Mouse (Mus musculus) stomach, embryonic 14.5 days (tissue): ENCODE data around the gene Myl6. TPM values are rescaled to one million over a fixed set of nuclear protein-coding genes. Genes with fewer than 3 reads are reported as not detected.
"Not testable (repeated sequence)": the region's sequence is repeated elsewhere in the genome, so short reads cannot be mapped to it uniquely, and the experiment has no call there.

ENCODE experiments used
- ATAC-seq: fragments of 200-750 bp; cut with Nextera tagmentation; 2 replicates; pipeline ENCODE4 v1.8.0; 2017; ENCODE audit warnings: low read depth, moderate TSS enrichment; ENCODE audit not compliant: insufficient number of reproducible peaks, insufficient read depth, low FRiP score
- H3K27ac ChIP-seq: fragments of 300-500 bp; sonication (generic); 2 replicates; pipeline ENCODE4 v1.5.1; 2014; ENCODE audit warnings: mild to moderate bottlenecking, low read length, moderate library complexity, mixed read lengths
- H3K27me3 ChIP-seq: fragments of 300-500 bp; sonication (generic); 2 replicates; pipeline ENCODE4 v1.6.1; 2014; ENCODE audit warnings: low read length, control low read depth, mixed read lengths; ENCODE audit not compliant: control insufficient read depth, insufficient read depth
- H3K36me3 ChIP-seq: fragments of 300-500 bp; sonication (generic); 2 replicates; pipeline ENCODE4 v1.6.1; 2014; ENCODE audit warnings: mild to moderate bottlenecking, control low read depth, low read length, moderate library complexity, mixed read lengths; ENCODE audit not compliant: control insufficient read depth, insufficient read depth
- H3K4me1 ChIP-seq: fragments of 300-500 bp; sonication (generic); 2 replicates; pipeline ENCODE4 v1.6.1; 2014; ENCODE audit warnings: low read length, control low read depth, mixed read lengths; ENCODE audit not compliant: control insufficient read depth, insufficient read depth
- H3K4me2 ChIP-seq: fragments of 300-500 bp; sonication (generic); replicated peaks from 2 replicates; pipeline ENCODE4 v1.6.1; 2014; ENCODE audit warnings: low read depth, low read length, control low read depth
- H3K4me3 ChIP-seq: fragments of 300-500 bp; sonication (generic); 2 replicates; pipeline ENCODE4 v1.5.1; 2014; ENCODE audit warnings: low read depth, low read length, control low read depth
- H3K9ac ChIP-seq: fragments of 300-500 bp; sonication (generic); replicated peaks from 2 replicates; pipeline ENCODE4 v1.6.1; 2014; ENCODE audit warnings: low read depth, mild to moderate bottlenecking, control low read depth, low read length, moderate library complexity, mixed read lengths
- H3K9me3 ChIP-seq: fragments of 300-500 bp; sonication (generic); 2 replicates; pipeline ENCODE4 v1.6.1; 2016; ENCODE audit warnings: low read depth, low read length, control low read depth; ENCODE audit not compliant: control insufficient read depth
- WGBS: fragments of 180-500 bp; shearing (Covaris S2); extraction: QIAGEN DNeasy Blood & Tissue Kit; methylation state at CpG from one replicate; pipeline ENCODE4 v1.1.7; 2014; 5-methylcytosine and 5-hydroxymethylcytosine counted together
- polyA plus RNA-seq: library from polyadenylated mRNA; unstranded; fragments of >200 nt; fragmentation: Nextera tagmentation; extraction: Ambion mirVana; gene quantifications from 2 replicates; pipeline ENCODE4 v1.2.1, GENCODE M21; 2014

The Myl6 gene
- polyA plus RNA-seq, 1 experiment from 2014 or later, result 1,933 TPM

DNA sequence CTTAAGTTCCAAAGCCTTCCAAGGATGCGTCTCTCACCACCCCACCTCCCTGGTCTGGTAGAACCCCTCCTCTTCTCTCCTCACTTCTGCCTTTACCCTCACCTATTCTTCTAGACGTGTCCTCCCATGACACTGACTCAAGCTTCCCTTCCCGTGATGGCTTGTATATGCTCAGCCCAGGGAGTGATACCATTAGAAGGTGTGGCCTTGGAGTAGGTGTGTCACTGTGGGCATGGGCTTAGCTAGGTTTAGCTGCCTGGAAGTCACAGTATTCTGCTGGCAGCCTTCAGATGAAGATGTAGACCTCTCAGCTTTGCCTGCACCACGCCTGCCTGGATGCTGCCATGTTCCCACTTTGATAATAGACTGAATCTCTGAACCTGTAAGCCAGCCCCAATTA is 21.1 kb upstream of the Myl6 start:
- H3K9me3 ChIP-seq, result no peaks in the 10 kb centered on the region
- no peak overlapping the region for H3K4me3 ChIP-seq
- ATAC-seq, result no peak
- no peaks in the 10 kb centered on the region for H3K27me3 ChIP-seq
- no peak overlapping the region for H3K4me2 ChIP-seq
- no peaks in the 10 kb centered on the region for H3K4me1 ChIP-seq
- H3K9ac ChIP-seq, result no peak overlapping the region
- H3K36me3 ChIP-seq, result peaks cover 14% of the 10 kb centered on the region; the same call in 1 of the 2 replicates
- H3K27ac ChIP-seq, result no peak overlapping the region
- WGBS, result 80% methylated on average over 4 of the region's 4 CpGs

DNA sequence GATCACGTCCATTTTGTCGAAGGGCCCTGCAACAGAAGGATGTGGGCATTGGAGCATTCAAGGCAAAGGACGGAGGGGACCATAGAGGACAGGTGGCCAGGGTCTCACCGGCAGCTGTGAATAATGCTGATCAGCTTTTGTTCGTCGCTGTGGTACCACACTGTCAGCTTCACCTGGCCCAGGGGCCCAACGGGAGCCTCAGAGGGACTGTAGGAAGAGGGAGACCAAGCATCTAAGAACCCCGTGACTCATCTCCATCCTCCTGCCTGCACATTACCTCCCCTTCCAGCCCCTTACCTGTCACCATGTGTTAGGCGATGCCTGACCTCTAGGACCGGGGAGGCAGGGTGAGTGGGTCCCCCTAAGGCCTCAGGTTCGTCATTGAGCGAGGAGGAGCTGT is 17.8 kb upstream of the Myl6 start:
- H3K27ac ChIP-seq, result no peak overlapping the region
- no peak overlapping the region for H3K9ac ChIP-seq
- no peaks in the 10 kb centered on the region for H3K9me3 ChIP-seq
- peaks cover 14% of the 10 kb centered on the region; the same call in 1 of the 2 replicates for H3K36me3 ChIP-seq
- H3K4me3 ChIP-seq, result no peak overlapping the region
- H3K27me3 ChIP-seq, result no peaks in the 10 kb centered on the region
- H3K4me2 ChIP-seq, result no peak overlapping the region
- no peak for ATAC-seq
- H3K4me1 ChIP-seq, result 0 out of 2 replicates have a peak, but pooled peaks cover 2% of the 10 kb centered on the region
- 90% methylated on average over 12 of the region's 12 CpGs for WGBS

DNA sequence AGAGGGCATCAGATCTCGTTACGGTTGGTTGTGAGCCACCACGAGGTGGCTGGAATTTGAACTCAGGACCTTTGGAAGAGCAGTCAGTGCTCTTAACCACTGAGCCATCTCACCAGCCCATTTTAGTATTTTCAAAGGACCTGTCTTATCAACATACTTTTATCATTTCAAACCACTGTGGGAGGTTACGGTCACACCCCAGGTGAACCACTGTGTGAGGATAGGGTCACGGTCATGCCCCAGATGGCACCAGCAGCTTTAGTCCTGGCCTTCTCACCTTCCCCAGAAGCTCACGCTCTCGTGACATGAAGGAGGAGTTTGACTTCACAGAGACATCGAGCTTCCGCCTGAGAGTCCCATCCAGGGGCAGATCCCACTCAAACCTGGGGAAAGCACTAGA is 17.2 kb upstream of the Myl6 start:
- no peaks in the 10 kb centered on the region for H3K9me3 ChIP-seq
- 88% methylated on average over 9 of the region's 9 CpGs for WGBS
- no peak overlapping the region for H3K4me3 ChIP-seq
- H3K9ac ChIP-seq, result no peak overlapping the region
- H3K27ac ChIP-seq, result no peak overlapping the region
- no peaks in the 10 kb centered on the region for H3K27me3 ChIP-seq
- ATAC-seq, result no peak
- H3K4me1 ChIP-seq, result 0 out of 2 replicates have a peak, but pooled peaks cover 2% of the 10 kb centered on the region
- H3K36me3 ChIP-seq, result peaks cover 13% of the 10 kb centered on the region; the same call in 1 of the 2 replicates
- no peak overlapping the region for H3K4me2 ChIP-seq

DNA sequence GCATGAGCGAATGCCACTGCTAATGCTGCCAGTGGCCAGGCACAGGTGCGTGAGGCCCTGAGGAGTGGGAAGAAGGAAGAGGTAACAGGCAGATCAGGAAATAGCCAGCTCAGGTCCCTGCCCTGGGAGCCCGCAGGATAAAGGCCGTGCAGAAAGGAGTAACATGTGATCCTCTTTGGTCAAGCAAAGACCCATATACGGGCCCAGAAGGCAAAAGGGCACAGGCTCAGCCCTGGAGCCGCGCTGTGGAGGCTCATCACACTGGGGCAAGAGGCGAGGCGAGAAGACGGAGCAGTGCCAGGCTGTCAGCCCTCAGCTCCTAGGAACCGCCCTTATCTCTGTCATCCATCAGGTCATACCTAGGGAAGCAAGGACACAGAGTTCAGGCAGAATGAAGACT is 16.4 kb upstream of the Myl6 start:
- no peak for ATAC-seq
- 86% methylated on average over 11 of the region's 11 CpGs for WGBS
- no peak overlapping the region for H3K4me3 ChIP-seq
- 0 out of 2 replicates have a peak, but pooled peaks cover 2% of the 10 kb centered on the region for H3K4me1 ChIP-seq
- H3K27ac ChIP-seq, result no peak overlapping the region
- peaks cover 10% of the 10 kb centered on the region; the same call in 1 of the 2 replicates for H3K36me3 ChIP-seq
- H3K4me2 ChIP-seq, result no peak overlapping the region
- no peaks in the 10 kb centered on the region for H3K27me3 ChIP-seq
- no peaks in the 10 kb centered on the region for H3K9me3 ChIP-seq
- H3K9ac ChIP-seq, result no peak overlapping the region

DNA sequence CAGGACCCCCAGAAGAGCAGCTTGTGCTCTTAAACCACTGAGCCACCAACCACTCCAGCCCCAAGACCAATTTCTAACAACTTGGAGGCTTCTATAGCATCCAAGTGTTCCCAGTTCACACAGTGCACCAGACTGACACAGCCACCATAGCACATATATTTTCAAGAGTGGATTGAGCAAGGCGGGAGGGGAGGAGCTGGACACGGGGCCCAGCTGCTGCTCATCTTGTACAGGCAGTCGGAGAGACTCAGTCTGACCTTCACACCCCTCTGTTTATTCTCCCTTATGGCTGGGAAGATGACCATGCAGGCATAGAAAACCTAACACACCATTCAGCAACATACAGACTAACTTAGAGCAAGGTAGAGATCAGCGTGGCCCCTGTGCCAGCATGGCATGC is 15.9 kb upstream of the Myl6 start:
- H3K36me3 ChIP-seq, result peaks cover 10% of the 10 kb centered on the region; the same call in 1 of the 2 replicates
- WGBS, result 66% methylated on average over 4 of the region's 4 CpGs
- no peak overlapping the region for H3K4me3 ChIP-seq
- H3K27ac ChIP-seq, result no peak overlapping the region
- H3K4me2 ChIP-seq, result no peak overlapping the region
- no peak overlapping the region for H3K9ac ChIP-seq
- no peaks in the 10 kb centered on the region for H3K9me3 ChIP-seq
- ATAC-seq, result no peak
- H3K4me1 ChIP-seq, result 0 out of 2 replicates have a peak, but pooled peaks cover 2% of the 10 kb centered on the region
- H3K27me3 ChIP-seq, result no peaks in the 10 kb centered on the region

DNA sequence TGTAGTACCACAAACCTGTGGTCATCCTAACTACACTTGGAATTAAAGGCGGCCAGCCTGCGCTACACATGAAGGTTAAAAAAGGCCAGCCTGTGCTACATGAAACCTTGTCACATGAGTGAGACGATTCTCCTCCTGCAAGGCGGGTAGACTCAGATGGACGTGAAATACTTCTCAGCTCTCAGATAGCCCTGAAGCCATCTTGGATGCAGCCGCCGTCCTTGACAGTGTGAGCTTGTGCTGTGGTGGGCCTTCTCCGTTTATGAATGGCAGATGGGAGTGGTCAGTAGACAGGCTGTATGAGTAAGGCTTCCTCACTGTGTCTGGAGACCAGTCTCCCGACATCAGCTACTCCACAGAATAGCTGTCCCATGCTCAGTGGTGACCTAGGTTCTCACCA is 15.3 kb upstream of the Myl6 start:
- 85% methylated on average over 9 of the region's 9 CpGs for WGBS
- H3K4me3 ChIP-seq, result no peak overlapping the region
- no peak overlapping the region for H3K9ac ChIP-seq
- H3K27ac ChIP-seq, result no peak overlapping the region
- H3K9me3 ChIP-seq, result no peaks in the 10 kb centered on the region
- no peak overlapping the region for H3K4me2 ChIP-seq
- peaks cover 10% of the 10 kb centered on the region; the same call in 1 of the 2 replicates for H3K36me3 ChIP-seq
- ATAC-seq, result no peak
- H3K27me3 ChIP-seq, result no peaks in the 10 kb centered on the region
- H3K4me1 ChIP-seq, result 0 out of 2 replicates have a peak, but pooled peaks cover 2% of the 10 kb centered on the region

DNA sequence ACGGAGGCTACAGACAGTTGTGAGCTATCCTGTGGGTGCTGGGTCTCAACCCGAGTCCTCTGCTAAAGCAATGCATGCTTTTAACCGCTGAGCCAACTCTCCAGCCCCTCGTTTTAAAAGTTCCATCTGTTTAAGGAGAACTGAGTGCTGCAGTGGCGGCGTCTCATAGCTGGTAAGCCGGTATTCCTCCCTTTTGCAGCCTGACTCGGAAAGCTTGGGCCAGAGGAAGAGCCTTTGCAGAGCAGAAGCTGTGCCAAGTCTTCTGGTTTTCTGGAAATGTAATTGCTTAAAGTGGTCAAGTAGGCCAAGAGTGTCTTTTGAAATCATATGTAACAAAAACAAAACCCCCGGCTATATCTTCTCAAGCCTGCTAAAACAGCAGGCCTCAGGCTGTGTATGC is 14.3 kb upstream of the Myl6 start:
- no peak for ATAC-seq
- Histone ChIP-seq H3K9ac (no peak overlapping the region), H3K4me2 (no peak overlapping the region), H3K27me3 (no peaks in the 10 kb centered on the region), H3K4me3 (no peak overlapping the region), H3K27ac (peak overlapping the region; percentile 33; the same call in 1 of the 2 replicates), H3K4me1 (0 out of 2 replicates have a peak, but pooled peaks cover 2% of the 10 kb centered on the region), H3K36me3 (peaks cover 10% of the 10 kb centered on the region; the same call in 1 of the 2 replicates), H3K9me3 (no peaks in the 10 kb centered on the region)
- WGBS, result 55% methylated on average over 9 of the region's 9 CpGs

DNA sequence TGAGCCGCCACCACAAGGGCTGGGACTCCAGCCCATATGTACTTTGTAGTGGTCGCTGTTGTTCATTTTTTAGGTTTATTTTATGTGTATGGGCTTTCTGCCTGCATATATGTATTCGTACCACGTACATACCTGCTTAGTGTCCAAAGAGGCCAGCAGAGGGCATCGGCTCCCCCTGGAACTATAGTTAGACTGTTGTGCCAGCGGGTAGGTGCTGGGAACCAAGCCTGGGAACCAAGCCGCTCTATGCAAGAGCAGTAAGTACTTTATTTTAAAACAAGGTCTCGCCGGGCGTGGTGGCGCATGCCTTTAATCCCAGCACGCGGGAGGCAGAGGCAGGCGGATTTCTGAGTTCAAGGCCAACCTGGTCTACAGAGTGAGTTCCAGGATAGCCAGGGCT is 12.0 kb upstream of the Myl6 start:
- 0 out of 2 replicates have a peak, but pooled peaks cover 2% of the 10 kb centered on the region for H3K4me1 ChIP-seq
- no peaks in the 10 kb centered on the region for H3K27me3 ChIP-seq
- no peak overlapping the region for H3K27ac ChIP-seq
- peaks cover 7% of the 10 kb centered on the region; the same call in 1 of the 2 replicates for H3K36me3 ChIP-seq
- no peaks in the 10 kb centered on the region for H3K9me3 ChIP-seq
- H3K4me3 ChIP-seq, result no peak overlapping the region
- no peak for ATAC-seq
- WGBS, result 91% methylated on average over 14 of the region's 14 CpGs
- H3K4me2 ChIP-seq, result no peak overlapping the region
- H3K9ac ChIP-seq, result no peak overlapping the region

DNA sequence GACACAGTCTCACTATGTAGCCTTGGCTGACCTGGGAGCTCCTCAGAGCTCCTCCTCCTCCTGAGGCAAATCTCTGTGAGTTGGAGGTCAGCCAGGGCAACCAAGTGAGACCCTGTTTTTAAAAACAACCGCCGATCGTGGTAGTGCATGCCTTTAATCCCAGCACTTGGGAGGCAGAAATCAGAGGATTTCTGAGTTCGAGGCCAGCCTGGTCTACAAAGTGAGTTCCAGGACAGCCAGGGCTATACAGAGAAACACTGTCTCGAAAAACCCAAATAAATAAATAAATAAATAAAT is 11.4 kb upstream of the Myl6 start:
- 85% methylated on average over 5 of the region's 5 CpGs for WGBS
- ATAC-seq, H3K9ac ChIP-seq, H3K36me3 ChIP-seq, H3K4me1 ChIP-seq, H3K27ac ChIP-seq, H3K9me3 ChIP-seq, H3K4me2 ChIP-seq, H3K27me3 ChIP-seq, H3K4me3 ChIP-seq: not testable (repeated sequence)
